Comparison of ENCODE assay signal across 18 mouse cellular contexts in the genomic region with DNA sequence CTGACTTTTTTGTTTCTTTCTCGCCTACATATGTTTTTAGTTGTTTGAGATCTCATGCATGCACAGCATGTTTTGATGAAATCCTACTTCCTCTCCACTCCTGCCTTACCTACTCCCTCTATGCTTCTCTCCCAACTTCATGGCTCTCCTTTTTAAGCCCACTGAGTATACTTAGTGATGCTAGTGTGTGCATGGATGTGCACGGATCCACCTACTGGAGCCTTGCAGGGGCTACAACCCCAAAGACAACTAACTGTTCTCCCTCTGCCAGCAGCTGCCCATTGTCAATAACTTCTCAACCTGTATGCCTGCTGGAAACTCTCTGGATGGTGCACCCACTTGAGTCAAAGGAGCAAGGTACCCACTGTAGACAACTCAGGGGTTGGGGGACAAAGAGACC. TPM values are rescaled to one million over a fixed set of nuclear protein-coding genes. Genes with fewer than 3 reads are reported as not detected.
DNase-seq lines count a peak whose midpoint lies in the region; ATAC-seq and TF ChIP-seq lines count a peak whose summit lies in the region.
"Had no signal": no experiment of that assay in that cellular context is flagged by ENCODE, and none has a peak within 500 bp of the region (broad histone marks: within the 10 kb centered on the region; RNA-seq: fewer than 3 reads in every experiment).

No protein-coding gene starts in this region.

- no peaks in the 10 kb centered on the region for H3K27me3 ChIP-seq in hindbrain, embryonic 13.5 days
- H3K27me3 ChIP-seq in kidney, adult 2 months (replicated peaks; ENCODE audit: control insufficient read depth, insufficient read depth, low read length) = no peaks in the 10 kb centered on the region
- H3K27me3 ChIP-seq: embryonic facial prominence, embryonic 13.5 days; heart, embryonic 15.5 days had no signal

- no peak for TF ChIP-seq POLR2A in kidney, adult 2 months (IDR thresholded peaks at IDR 0.05; ENCODE audit: low read depth, low read length)

- H3K4me1 ChIP-seq in hindbrain, embryonic 13.5 days (replicated peaks) = no peaks in the 10 kb centered on the region
- no peaks in the 10 kb centered on the region for H3K4me1 ChIP-seq in kidney, adult 2 months (ENCODE audit: control insufficient read depth, insufficient read depth, low read length)
- H3K4me1 ChIP-seq: embryonic facial prominence, embryonic 13.5 days; heart, embryonic 10.5 days; heart, embryonic 15.5 days; hindbrain, embryonic 10.5 days had no signal

- no peaks in the 10 kb centered on the region for H3K9me3 ChIP-seq in hindbrain, embryonic 13.5 days
- H3K9me3 ChIP-seq: embryonic facial prominence, embryonic 13.5 days; heart, embryonic 10.5 days; heart, embryonic 15.5 days; hindbrain, embryonic 10.5 days had no signal

- no peak overlapping the region for H3K27ac ChIP-seq in hindbrain, embryonic 13.5 days
- H3K27ac ChIP-seq in kidney, adult 2 months (ENCODE audit: insufficient read depth, low read depth, low read length) = no peak overlapping the region
- H3K27ac ChIP-seq: embryonic facial prominence, embryonic 13.5 days; gastrocnemius, adult 2 months; heart, embryonic 10.5 days; heart, embryonic 15.5 days; hindbrain, embryonic 10.5 days had no signal

- H3K36me3 ChIP-seq in hindbrain, embryonic 13.5 days = no peaks in the 10 kb centered on the region
- no peaks in the 10 kb centered on the region for H3K36me3 ChIP-seq in kidney, adult 2 months (ENCODE audit: control insufficient read depth, insufficient read depth, low read length)
- H3K36me3 ChIP-seq: embryonic facial prominence, embryonic 13.5 days; heart, embryonic 10.5 days; heart, embryonic 15.5 days; hindbrain, embryonic 10.5 days had no signal

- no peak overlapping the region for H3K4me3 ChIP-seq in hindbrain, embryonic 13.5 days
- H3K4me3 ChIP-seq in kidney, adult 2 months (ENCODE audit: insufficient read depth, low read depth, low read length) = no peak overlapping the region
- H3K4me3 ChIP-seq: embryonic facial prominence, embryonic 13.5 days; heart, embryonic 10.5 days; heart, embryonic 15.5 days; hindbrain, embryonic 10.5 days had no signal

- H3K9ac ChIP-seq in hindbrain, embryonic 13.5 days = no peak overlapping the region
- H3K9ac ChIP-seq: embryonic facial prominence, embryonic 13.5 days; heart, embryonic 15.5 days had no signal

- 90% methylated on average over 2 of the region's 2 CpGs for WGBS in hindbrain, embryonic 13.5 days
- 86% methylated on average over 2 of the region's 2 CpGs for whole genome bisulfite sequencing in kidney, adult 2 months

- intact Hi-C loops in left cerebral cortex, postnatal 4 days (cut with DNase I) = no loop called here

- TF ChIP-seq CTCF in kidney, adult 2 months (conservative IDR thresholded peaks at IDR 0.05; ENCODE audit: insufficient read depth, insufficient read length, low read depth, low read length) = no peak

- peak; percentile 13 for DNase-seq in CD4-positive helper T cell, adult 2 months (ENCODE audit: low read depth, low spot score)
- DNase-seq in ZHBTc4 (ENCODE audit: low read depth, low spot score) = peak; percentile 29
- DNase-seq in kidney, adult 2 months = no peak
- DNase-seq in left cerebral cortex, postnatal 4 days = no peak
- DNase-seq: cerebellum, adult 11 months; cerebellum, adult 9-10 months; cerebellum, postnatal 25 days; gastrocnemius, adult 2 months; kidney, adult 11 months had no signal

- peak; percentile 20 for ATAC-seq in CD4-positive, CD25-positive, alpha-beta regulatory T cell, adult 4 months
- peak; percentile 67 for ATAC-seq in megakaryocyte progenitor cell, adult 5-6 weeks (replicated peaks; ENCODE audit: poor library complexity)
- no peak for ATAC-seq in hindbrain, embryonic 13.5 days (ENCODE audit: low FRiP score)
- ATAC-seq: forebrain, embryonic 14.5 days; hindbrain, embryonic 16.5 days had no signal

- H3K4me2 ChIP-seq in hindbrain, embryonic 13.5 days = no peak overlapping the region
- H3K4me2 ChIP-seq: embryonic facial prominence, embryonic 13.5 days; heart, embryonic 15.5 days had no signal

RNA-seq across cellular contexts. Expression of a gene that starts 17.9 kb away (rescaled TPM):
- polyA plus RNA-seq in CD4-positive, CD25-positive, alpha-beta regulatory T cell, adult 4 months (2017; shearing (Covaris generic)) = 10 to 100 TPM; 14.7 to 18.4 TPM
- 42.1 and 51.9 TPM in 2 replicates for total RNA-seq in megakaryocyte progenitor cell, adult 5-6 weeks (2015)
- 51.3 and 53.8 TPM in 2 replicates for total RNA-seq in megakaryocyte progenitor cell, adult 5-6 weeks (2017)
- 27.6 and 29.1 TPM in 2 replicates for polyA plus RNA-seq in hindbrain, embryonic 13.5 days (2015; fragmentation: Nextera tagmentation; extraction: Ambion mirVana)
- polyA plus RNA-seq in kidney, adult 2 months (2012; rRNA removed) = 12.7 and 13.6 TPM in 2 replicates
- total RNA-seq in left cerebral cortex, postnatal 4 days (2021) = 10 to 100 TPM; 36.1 to 39.1 TPM

Comparison
In these comparisons a context has a peak if more than half of its experiments do, and no peak if none do; other contexts are left out.
1. DNase-seq: peak in CD4-positive helper T cell, adult 2 months (single experiment) and ZHBTc4 (single experiment); none in kidney, adult 2 months (single experiment) and left cerebral cortex, postnatal 4 days (single experiment).